Mouse (Mus musculus): ENCODE results near the gene Cacnb4.

The Cacnb4 gene

GRCm38 (mm10) chr2:52423611-52424247, 252.9 kb downstream of the Cacnb4 start:
- no peak for ATAC-seq (ENCODE audit: low TSS enrichment)

DNA sequence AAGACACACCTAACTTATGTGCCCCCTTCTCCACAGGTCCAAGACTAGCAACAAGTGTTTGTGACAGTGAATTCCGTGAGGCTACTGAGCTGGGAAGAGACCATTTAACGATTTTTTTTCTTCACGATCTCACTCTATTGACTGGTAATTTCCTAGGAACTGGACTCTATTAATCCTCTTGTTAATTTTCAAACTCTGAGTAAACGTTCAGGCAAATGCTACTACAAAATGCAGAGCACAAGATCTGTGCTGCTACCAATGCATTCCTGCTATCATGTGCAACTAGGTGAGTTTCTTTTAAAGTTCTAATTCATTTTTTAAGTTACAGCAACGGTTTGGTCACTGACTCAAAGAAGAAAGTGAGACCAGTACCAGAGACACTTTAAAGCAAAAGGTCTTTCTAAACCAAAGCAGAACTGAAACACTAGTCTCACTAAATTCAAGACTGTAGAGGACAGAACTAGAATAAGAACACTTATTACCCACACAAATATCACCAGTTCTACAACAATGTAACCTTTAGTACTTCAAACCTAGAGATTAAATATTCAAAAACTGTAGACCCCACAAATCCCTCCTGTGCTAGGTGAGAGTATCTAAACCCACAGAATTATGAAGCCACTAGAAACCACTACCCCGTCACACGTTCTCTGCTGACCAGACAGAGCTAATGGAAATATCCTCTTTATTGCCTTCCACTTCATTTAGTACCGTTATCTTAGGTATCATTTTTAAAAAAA, 253.6 kb downstream of the Cacnb4 start:
- no peak for ATAC-seq (ENCODE audit: low TSS enrichment)

DNA sequence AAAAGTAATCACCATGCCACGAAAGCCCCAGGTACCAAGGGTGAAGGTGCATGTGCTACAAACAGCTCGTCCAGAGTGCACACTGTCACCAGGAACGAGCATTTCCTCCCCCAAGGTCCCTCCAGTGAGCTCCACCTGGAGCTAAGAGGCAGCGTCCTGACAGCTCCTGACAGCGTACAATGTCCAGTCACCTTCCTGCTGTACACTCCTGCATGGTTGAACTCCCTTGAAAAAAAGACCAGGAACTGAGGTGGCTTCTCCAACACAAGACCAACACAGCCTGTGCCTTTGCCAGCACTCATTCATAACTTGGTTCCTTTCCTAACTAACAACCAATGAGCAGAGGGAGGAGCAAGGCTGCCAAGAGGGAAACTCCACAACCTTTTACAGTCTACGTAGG, 255.4 kb downstream of the Cacnb4 start:
- no peak for ATAC-seq (ENCODE audit: low TSS enrichment)

DNA sequence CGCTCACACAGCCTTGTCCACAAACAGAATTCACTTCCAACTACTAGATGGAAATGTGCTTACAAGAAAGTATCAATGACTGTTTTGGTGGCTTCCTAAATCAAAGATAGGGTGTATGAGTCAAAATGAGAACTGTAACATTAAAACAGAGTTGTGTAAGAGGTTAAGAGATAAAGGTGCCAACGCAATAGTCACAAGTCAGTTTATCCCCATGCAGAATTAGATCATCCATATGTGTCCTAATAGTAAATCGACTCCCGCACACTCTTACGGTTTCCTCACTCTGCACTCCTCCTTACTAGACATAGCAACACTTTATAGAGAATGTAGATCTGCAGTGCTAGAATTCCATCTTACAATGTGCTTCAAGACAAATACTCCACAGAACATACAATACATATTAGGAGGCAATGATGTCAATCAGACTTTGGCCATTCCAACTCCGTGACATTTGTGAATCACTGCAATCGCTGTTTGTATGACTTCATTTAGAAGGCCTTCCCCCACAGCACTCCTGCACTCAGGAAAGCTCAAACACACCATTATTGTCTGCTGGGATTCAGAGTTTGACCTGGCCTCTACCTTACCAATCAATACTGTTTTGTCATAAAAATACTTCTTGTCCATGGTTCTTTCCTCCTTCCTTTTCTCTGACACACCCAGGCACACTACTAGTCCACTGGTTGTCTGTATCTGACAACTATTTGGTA, 256.5 kb downstream of the Cacnb4 start:
- no peak for ATAC-seq (ENCODE audit: low TSS enrichment)

DNA sequence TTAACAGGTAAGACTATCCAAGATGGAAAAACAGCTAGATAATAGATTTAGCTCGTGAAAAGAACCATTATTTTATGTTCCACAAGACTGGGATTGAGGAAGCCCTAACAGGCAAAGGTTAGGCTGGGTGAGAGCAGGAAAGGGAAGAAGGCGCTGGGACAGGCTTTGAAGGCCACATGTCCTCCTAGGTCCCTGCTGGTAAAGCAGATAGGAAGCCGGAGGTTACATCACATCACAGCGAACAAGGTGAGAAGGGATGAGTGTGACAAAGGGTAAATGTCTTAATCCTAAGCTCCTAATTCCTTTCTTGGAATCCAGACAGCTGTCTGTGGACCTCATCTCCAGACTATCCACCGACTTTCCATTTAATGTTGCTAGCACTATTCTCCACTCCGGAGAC, 257.3 kb downstream of the Cacnb4 start:
- ATAC-seq (ENCODE audit: low TSS enrichment), result no peak

DNA sequence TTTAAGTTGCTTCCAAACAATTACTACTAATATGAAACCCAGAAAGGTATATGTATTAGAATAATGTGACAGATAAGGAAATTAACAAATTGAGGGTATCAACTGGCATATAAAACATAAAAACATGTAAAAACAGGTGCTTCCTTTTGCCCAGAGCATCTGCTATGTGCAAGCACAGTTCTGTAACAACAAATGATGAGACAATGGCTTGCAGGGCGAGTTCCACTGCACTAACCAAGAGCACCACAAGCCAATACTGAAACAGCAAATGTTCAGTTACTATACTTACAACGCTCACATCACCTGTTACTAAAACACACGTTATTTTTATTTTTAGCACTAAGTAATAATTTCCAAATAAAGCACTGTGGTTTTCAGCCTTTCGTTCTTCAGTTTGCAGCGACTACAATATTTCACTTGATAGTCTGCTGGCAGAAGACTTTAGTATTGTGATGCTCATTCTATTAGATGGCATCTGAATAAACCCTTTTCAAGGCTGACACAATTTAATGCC, 264.1 kb downstream of the Cacnb4 start:
- no peak for ATAC-seq (ENCODE audit: low TSS enrichment)

DNA sequence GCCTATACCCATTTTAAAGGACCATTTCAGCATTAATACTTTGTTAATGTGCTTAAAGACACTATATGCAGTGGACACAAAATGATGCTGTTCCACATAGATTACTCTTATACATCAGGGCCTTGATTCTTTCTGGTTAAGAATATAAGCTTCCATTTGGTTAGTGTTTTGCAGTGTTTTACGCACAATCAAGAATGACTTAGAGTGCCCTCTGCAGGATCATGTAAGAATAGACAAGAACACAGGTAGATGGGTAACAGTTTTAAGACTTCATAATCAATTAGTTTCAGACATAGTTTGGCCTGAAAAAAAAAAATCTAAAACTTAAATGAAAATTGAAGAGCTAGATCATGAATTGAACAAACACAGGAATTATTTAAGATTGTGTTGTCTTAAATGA, 270.2 kb downstream of the Cacnb4 start:
- peak; percentile 76; the same call in 1 of the 2 replicates for ATAC-seq (ENCODE audit: low TSS enrichment)

DNA sequence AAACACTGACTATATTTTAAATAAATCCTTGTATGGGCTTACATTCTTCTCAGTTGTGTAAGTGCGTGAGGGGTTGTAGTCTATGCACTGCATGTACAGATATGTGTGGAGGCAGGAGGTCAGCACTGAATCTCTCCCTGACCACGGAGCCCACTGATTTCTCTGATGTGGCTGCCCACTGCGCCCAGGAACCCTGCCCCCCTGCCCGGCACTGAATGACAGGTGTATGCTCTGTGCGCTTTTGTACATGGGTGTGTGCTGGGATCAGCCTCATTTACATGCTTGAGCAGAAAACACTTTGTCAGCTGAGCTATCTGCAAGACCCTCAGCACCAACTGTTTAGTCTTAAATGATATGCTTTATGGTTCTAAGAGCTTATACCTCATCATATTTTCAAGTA, 271.4 kb downstream of the Cacnb4 start:
- no peak for ATAC-seq (ENCODE audit: low TSS enrichment)

GRCm38 (mm10) chr2:52394529-52394928, 282.1 kb downstream of the Cacnb4 start:
- ATAC-seq (ENCODE audit: low TSS enrichment), result peak; percentile 87

DNA sequence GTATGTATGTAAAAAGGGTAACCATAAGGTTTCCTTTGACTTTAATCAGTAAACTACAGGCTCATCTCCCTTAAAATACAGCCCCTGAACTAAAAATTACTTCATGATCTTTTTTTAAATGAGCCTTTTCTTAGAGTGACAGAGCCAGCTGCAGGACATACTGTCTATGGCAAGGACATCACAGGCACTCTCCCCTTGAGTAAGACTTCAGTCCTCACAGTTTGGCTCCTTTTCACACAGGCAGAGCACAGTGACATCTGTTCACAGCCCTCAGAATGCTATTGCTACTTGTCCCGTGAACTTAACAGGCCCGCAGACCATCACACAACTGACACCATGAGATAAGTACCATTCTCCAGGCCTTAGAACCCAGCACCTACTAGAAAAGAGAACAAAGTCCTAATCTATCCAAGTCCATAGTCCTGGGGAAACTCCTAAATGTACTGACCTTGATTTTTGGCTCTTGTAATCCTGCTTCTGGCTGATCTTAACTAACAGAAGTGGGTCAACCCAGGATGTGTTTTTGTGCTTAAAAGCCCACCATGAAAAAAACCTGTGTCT, 286.1 kb downstream of the Cacnb4 start:
- ATAC-seq (ENCODE audit: low TSS enrichment), result 0 out of 2 replicates have a peak, but pooled peaks have one; percentile 10

- no peak for ATAC-seq (ENCODE audit: low TSS enrichment)
Measured at GRCm38 (mm10) chr2:52389975-52390374, 286.7 kb downstream of the Cacnb4 start.

GRCm38 (mm10) chr2:52386451-52386850, 290.2 kb downstream of the Cacnb4 start:
- no peak for ATAC-seq (ENCODE audit: low TSS enrichment)

DNA sequence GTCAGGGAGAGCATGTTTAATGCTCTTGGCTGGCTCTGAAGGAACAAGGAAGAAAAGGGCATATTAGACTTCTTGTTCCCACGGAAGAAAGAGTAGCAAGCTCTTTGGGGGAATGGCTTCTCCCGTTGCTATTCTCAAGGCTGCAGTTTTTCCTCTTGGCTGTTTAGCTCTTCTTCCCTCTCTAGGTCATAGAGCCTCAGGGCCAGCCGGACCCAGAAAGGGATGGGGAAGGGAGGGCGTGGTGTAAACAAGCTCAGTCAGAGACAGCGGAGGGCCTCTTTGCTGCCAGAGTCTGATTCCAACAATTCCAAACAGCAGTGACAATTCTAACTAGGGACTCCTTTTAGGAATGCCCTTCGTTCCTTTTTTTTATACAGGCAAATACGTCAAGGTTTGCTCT, 290.6 kb downstream of the Cacnb4 start:
- ATAC-seq (ENCODE audit: low TSS enrichment), result no peak

GRCm38 (mm10) chr2:52378848-52379261, 297.8 kb downstream of the Cacnb4 start:
- peak; percentile 57 for ATAC-seq (ENCODE audit: low TSS enrichment)

- ATAC-seq (ENCODE audit: low TSS enrichment), result peak; percentile 23; the same call in 1 of the 2 replicates
Measured at GRCm38 (mm10) chr2:52378448-52378804, 298.2 kb downstream of the Cacnb4 start, which contains the start of gene Neb. Gene Neb, minus strand, starts transcription at chr2:52378474.

Data from frontal cortex, adult (tissue).